Mouse (Mus musculus) MEL (cell line): ENCODE results near the gene Crebbp. TPM values are rescaled to one million over a fixed set of nuclear protein-coding genes. Genes with fewer than 3 reads are reported as not detected.

ENCODE experiments used
- DNase-seq: peaks from one replicate; pipeline ENCODE4 v3.0.0; 2011; ENCODE audit warnings: low read depth, low spot score
- H3K27ac ChIP-seq: 2 replicates; pipeline ENCODE4 v1.5.1; 2012; ENCODE audit warnings: low read depth, mild to moderate bottlenecking, control low read depth, low read length, moderate library complexity; ENCODE audit not compliant: control insufficient read depth
- H3K27me3 ChIP-seq, 2 experiments: fragments of 150-350 bp in 1 of 2; sonication (generic) in 1 of 2; 2 replicates each; pipeline ENCODE4 v1.6.1; 2012; ENCODE audit warnings: low read length in 2 of 2, mild to moderate bottlenecking in 2 of 2, improper control_type of control experiment in 1 of 2, moderate library complexity in 1 of 2; ENCODE audit not compliant: insufficient read depth in 2 of 2, control insufficient read depth in 1 of 2
- H3K36me3 ChIP-seq, 2 experiments: 2 replicates each; pipeline ENCODE4 v1.6.1; 2012 to 2014; ENCODE audit warnings: low read length in 2 of 2, improper control_type of control experiment in 1 of 2, inconsistent platforms in 1 of 2, mild to moderate bottlenecking in 1 of 2; ENCODE audit not compliant: insufficient read depth in 2 of 2, control insufficient read depth in 1 of 2
- H3K4me1 ChIP-seq, 2 experiments: fragments of 150-350 bp in 1 of 2; sonication (generic) in 1 of 2; 2 replicates each; pipeline ENCODE4 v1.6.1; 2012; ENCODE audit warnings: low read length in 2 of 2, improper control_type of control experiment in 1 of 2, mild to moderate bottlenecking in 1 of 2; ENCODE audit not compliant: insufficient read depth in 2 of 2, control insufficient read depth in 1 of 2
- H3K4me3 ChIP-seq, 2 experiments: fragments of 150-350 bp in 1 of 2; sonication (generic) in 1 of 2; 2 replicates each; pipeline ENCODE4 v1.5.1; 2012; ENCODE audit warnings: low read depth in 2 of 2, low read length in 2 of 2, mild to moderate bottlenecking in 2 of 2, moderate library complexity in 2 of 2, control low read depth in 1 of 2, improper control_type of control experiment in 1 of 2; ENCODE audit not compliant: control insufficient read depth in 1 of 2, insufficient read depth in 1 of 2
- H3K79me2 ChIP-seq: 2 replicates; pipeline ENCODE4 v1.6.1; 2012; ENCODE audit warnings: mild to moderate bottlenecking, low read length, moderate library complexity; ENCODE audit not compliant: control insufficient read depth, poor library complexity, insufficient read depth
- H3K9ac ChIP-seq: 2 replicates; pipeline ENCODE4 v1.6.1; 2012; ENCODE audit warnings: low read depth, mild to moderate bottlenecking, control low read depth, low read length, moderate library complexity; ENCODE audit not compliant: control insufficient read depth, poor library complexity, severe bottlenecking
- H3K9me3 ChIP-seq: fragments of 150-350 bp; sonication (generic); replicated peaks from 2 replicates; pipeline ENCODE4 v1.6.1; 2012; ENCODE audit warnings: mild to moderate bottlenecking, low read length, improper control_type of control experiment, moderate library complexity; ENCODE audit not compliant: insufficient read depth
- CHD1 ChIP-seq: IDR thresholded peaks from 2 replicates; pipeline ENCODE4 v1.6.1; 2012; ENCODE audit warnings: low read depth, mild to moderate bottlenecking, inconsistent platforms, low read length, improper control_type of control experiment
- CHD2 ChIP-seq: IDR thresholded peaks from 2 replicates; pipeline ENCODE4 v1.6.1; 2011; ENCODE audit warnings: low read length, improper control_type of control experiment
- CTCF ChIP-seq, 3 experiments: IDR thresholded peaks in 2 of 3; conservative IDR thresholded peaks in 1 of 3; 2 replicates each; pipeline ENCODE4 v1.5.1; 2011 to 2012; ENCODE audit warnings: low read length in 3 of 3, low read depth in 2 of 3, mild to moderate bottlenecking in 2 of 3, improper control_type of control experiment in 1 of 3, inconsistent platforms in 1 of 3, mixed read lengths in 1 of 3, moderate library complexity in 1 of 3; ENCODE audit not compliant: control insufficient read depth in 1 of 3, insufficient read depth in 1 of 3, poor library complexity in 1 of 3, severe bottlenecking in 1 of 3
- ETS1 ChIP-seq: IDR thresholded peaks from 2 replicates; pipeline ENCODE4 v1.6.1; 2012; ENCODE audit warnings: low read depth, mild to moderate bottlenecking, inconsistent platforms, low read length, improper control_type of control experiment, moderate library complexity
- MAZ ChIP-seq: IDR thresholded peaks from 2 replicates; pipeline ENCODE4 v1.6.1; 2012; ENCODE audit warnings: low read depth, mild to moderate bottlenecking, inconsistent platforms, low read length, improper control_type of control experiment
- MXI1 ChIP-seq: IDR thresholded peaks from 2 replicates; pipeline ENCODE4 v1.6.1; 2011; ENCODE audit warnings: mild to moderate bottlenecking, low read depth, low read length, improper control_type of control experiment
- NRF1 ChIP-seq: IDR thresholded peaks from 2 replicates; pipeline ENCODE4 v1.6.1; 2014; ENCODE audit warnings: low read depth, mild to moderate bottlenecking, inconsistent platforms, low read length, improper control_type of control experiment, moderate library complexity; ENCODE audit not compliant: poor library complexity, insufficient read depth, severe bottlenecking
- TBP ChIP-seq: IDR thresholded peaks from 2 replicates; pipeline ENCODE4 v1.8.0; 2011; ENCODE audit warnings: low read depth, low read length, improper control_type of control experiment
- ZC3H11A ChIP-seq: IDR thresholded peaks from 2 replicates; pipeline ENCODE4 v1.6.1; 2012; ENCODE audit warnings: low read depth, mild to moderate bottlenecking, inconsistent platforms, low read length, improper control_type of control experiment
- ZMIZ1 ChIP-seq: IDR thresholded peaks from 2 replicates; pipeline ENCODE4 v1.6.1; 2012; ENCODE audit warnings: low read depth, mild to moderate bottlenecking, inconsistent platforms, low read length, improper control_type of control experiment, moderate library complexity
- polyA plus RNA-seq, 2 experiments: library from polyadenylated mRNA; stranded (reverse) in 1 of 2; unstranded in 1 of 2; fragments of >175 nt in 1 of 2; fragments of >200 nt in 1 of 2; gene quantifications; 2 replicates each; pipeline versions ENCODE4 v1.2.1 to v1.2.4; 2012; ENCODE audit warnings: low replicate concordance in 2 of 2, low read depth in 1 of 2; ENCODE audit not compliant: insufficient read length in 2 of 2, insufficient read depth in 1 of 2, missing spikeins in 1 of 2
- total RNA-seq: library from RNA; depleted of rRNA; stranded (reverse); fragments of 300-350 nt; gene quantifications from 2 replicates; pipeline ENCODE4 v1.2.3, GENCODE M21; 2012

The Crebbp gene
- total and polyA plus RNA-seq, 3 experiments = 4.7 to 145 (median 7.0) TPM

- DNase-seq = no peak
- peaks cover 0 to 4% of the 10 kb centered on the region in 2 experiments; a peak in 2 of 4 replicates for H3K27me3 ChIP-seq
- no peaks in the 10 kb centered on the region for H3K9me3 ChIP-seq
- H3K36me3 ChIP-seq = no peaks in the 10 kb centered on the region
- no peak overlapping the region for H3K27ac ChIP-seq
- H3K9ac ChIP-seq = no peak overlapping the region
- H3K4me1 ChIP-seq = no peaks in the 10 kb centered on the region
- no peak overlapping the region for H3K4me3 ChIP-seq
- H3K79me2 ChIP-seq = no peaks in the 10 kb centered on the region
- TF ChIP-seq ETS1 = no peak
- TF ChIP-seq NRF1 = no peak
- no peak for TF ChIP-seq MXI1
- TF ChIP-seq ZMIZ1 = no peak
These were observed 21.8 kb upstream of the Crebbp start for GRCm38 (mm10) chr16:4235587-4235986.

GRCm38 (mm10) chr16:4225841-4226240 is 12.0 kb upstream of the Crebbp start:
- DNase-seq = no peak
- no peaks in the 10 kb centered on the region for H3K4me1 ChIP-seq
- H3K27ac ChIP-seq = no peak overlapping the region
- peaks cover 0 to 5% of the 10 kb centered on the region in 2 experiments; a peak in 2 of 4 replicates for H3K27me3 ChIP-seq
- H3K4me3 ChIP-seq = no peak overlapping the region
- no peak overlapping the region for H3K9ac ChIP-seq
- TF ChIP-seq TBP = no peak
- TF ChIP-seq ZC3H11A = no peak
- TF ChIP-seq CTCF (IDR thresholded peaks at IDR 0.05 in 2 of 3, conservative IDR thresholded peaks at IDR 0.05 in 1 of 3; ENCODE audit: control insufficient read depth in 1 of 3, insufficient read depth in 1 of 3, low read depth in 2 of 3, low read length in 3 of 3, poor library complexity in 1 of 3, severe bottlenecking in 1 of 3) = no peak
- no peaks in the 10 kb centered on the region for H3K36me3 ChIP-seq
- no peaks in the 10 kb centered on the region for H3K9me3 ChIP-seq
- no peaks in the 10 kb centered on the region for H3K79me2 ChIP-seq

GRCm38 (mm10) chr16:4214631-4215240 is 939 bp upstream of the Crebbp start:
- TF ChIP-seq ETS1 (no peak), CHD2 (no peak), NRF1 (no peak), CHD1 (no peak), MAZ (no peak)

More at GRCm38 (mm10) chr16:4214631-4215240, 939 bp upstream of the Crebbp start:
- Histone ChIP-seq H3K27ac (no peak overlapping the region), H3K27me3 (peaks cover 0 to 4% of the 10 kb centered on the region in 2 experiments; a peak in 2 of 4 replicates), H3K9ac (peak overlapping the region; percentile 75), H3K36me3 (peaks cover 0 to 14% of the 10 kb centered on the region in 2 experiments; a peak in 2 of 4 replicates), H3K79me2 (peaks cover 17% of the 10 kb centered on the region), H3K4me1 (peaks cover 4 to 12% of the 10 kb centered on the region in 2 experiments), H3K4me3 (peak overlapping the region; percentile 65 to 71), H3K9me3 (no peaks in the 10 kb centered on the region)
- no peak for DNase-seq
